Mouse (Mus musculus) T-helper 1 cell (primary cell): ENCODE measurements around the gene Mcam.
"Not testable (repeated sequence)": the region's sequence is repeated elsewhere in the genome, so short reads cannot be mapped to it uniquely, and the experiment has no call there.

Experiments
- in situ Hi-C: fragments of 300-600 bp; cut with MboI, MseI; formaldehyde crosslinking; loops from one replicate; pipeline ENCODE4 v1.15.1; 2025; ENCODE audit warnings: high pct_unique_total_duplicates

Gene Mcam

DNA sequence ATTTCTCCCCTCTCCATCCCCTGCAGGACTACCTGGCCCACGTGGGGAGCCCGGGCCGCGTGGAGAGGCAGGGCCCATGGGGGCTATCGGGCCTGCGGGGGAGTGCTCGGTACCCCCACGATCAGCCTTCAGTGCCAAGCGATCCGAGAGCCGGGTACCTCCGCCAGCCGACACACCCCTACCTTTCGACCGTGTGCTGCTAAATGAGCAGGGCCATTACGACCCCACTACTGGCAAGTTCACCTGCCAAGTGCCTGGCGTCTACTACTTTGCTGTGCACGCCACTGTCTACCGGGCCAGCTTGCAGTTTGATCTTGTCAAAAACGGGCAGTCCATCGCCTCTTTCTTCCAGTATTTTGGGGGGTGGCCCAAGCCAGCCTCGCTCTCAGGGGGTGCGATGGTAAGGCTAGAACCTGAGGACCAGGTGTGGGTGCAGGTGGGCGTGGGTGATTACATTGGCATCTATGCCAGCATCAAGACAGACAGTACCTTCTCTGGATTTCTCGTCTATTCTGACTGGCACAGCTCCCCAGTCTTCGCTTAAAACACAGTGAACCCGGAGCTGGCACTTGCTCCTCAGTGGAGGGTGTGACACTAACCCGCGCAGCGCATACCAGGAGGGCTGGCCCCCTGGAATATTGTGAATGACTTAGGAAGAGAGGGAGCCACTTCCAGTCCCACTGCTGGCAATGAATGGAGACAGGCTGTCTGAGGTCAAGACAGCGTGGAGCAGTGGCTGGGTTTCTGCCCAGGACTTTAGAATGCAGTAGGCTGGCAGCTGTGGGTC is 25.8 kb upstream of the Mcam start:
- in situ Hi-C loops = no loop called here

- in situ Hi-C loops = no loop called here
Observed at GRCm38 (mm10) chr9:44109360-44110095, 24.7 kb upstream of the Mcam start.

- in situ Hi-C loops = not testable (repeated sequence)
Observed at GRCm38 (mm10) chr9:44111909-44112308, 22.4 kb upstream of the Mcam start.

DNA sequence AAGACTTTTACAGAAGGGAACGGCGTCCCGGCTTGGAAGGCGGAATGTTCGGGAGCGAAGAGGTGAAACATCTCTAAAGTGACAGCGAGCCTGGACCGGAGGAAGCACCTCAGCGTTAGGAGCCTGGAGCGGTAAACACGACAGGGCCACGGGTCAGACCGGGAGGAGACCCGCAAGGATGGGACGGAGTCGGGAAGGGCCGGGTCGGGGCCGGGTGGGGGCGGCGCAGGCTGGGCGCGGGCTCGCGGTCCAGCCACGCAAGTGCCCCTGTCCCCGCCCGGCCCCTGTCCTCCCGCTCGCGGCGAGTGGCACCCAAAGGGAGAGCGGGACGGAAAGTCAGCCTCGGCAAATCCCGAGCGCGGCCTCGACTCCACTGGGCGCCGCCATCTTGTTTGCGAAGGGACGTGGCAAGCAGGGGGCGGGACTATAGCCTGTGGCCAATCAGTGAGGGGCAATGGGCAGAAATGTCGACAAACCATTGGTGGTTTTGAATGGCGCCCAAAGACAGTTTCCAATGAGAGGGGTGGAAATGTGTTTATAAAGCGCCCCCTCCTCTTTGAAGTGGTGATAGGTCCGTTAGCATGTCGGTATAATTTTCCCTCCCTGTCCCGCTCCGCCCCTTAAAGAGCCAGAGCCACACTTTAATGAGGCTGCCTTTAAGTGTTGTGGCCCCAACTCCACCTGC is 21.0 kb upstream of the Mcam start, which contains the start of the genes Gm49380 and Rnf26:
Gene Gm49380 (minus strand): TSS at position 396 of the 685 bp plus-strand sequence.
Gene Rnf26 (minus strand): TSS at position 413 of the 685 bp plus-strand sequence.
- in situ Hi-C loops = no loop called here

- in situ Hi-C loops = no loop called here
Observed at GRCm38 (mm10) chr9:44114453-44114852, 19.8 kb upstream of the Mcam start.

GRCm38 (mm10) chr9:44115599-44115998 is 18.7 kb upstream of the Mcam start:
- in situ Hi-C loops = no loop called here

- in situ Hi-C loops = no loop called here
Observed at GRCm38 (mm10) chr9:44116182-44116581, 18.1 kb upstream of the Mcam start.

GRCm38 (mm10) chr9:44119011-44119410 is 15.3 kb upstream of the Mcam start:
- in situ Hi-C loops = no loop called here

DNA sequence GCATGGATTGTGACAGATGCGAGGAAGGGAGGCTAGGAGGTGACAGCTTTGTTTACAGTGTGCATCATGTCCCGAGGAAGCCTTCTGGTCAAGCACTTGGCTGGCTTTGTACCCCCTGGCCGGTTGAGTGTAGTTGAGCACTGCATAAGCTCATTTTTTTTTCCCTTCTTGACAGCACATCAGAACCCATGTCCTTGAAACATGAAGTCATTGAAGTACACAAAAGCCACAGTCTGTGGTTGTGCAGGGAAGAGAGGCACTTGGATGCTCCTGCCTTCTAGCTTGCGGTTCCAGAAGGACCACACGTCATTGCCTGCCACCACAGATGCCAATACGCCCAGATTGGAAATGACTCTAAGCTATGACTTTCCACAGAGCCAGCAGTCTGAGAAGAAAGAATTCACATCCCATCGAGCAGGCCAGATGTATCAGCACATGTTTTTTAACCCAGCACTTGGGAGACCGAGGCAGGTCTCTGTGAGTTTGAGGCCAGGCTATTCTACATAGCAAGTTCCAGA is 14.3 kb upstream of the Mcam start:
- in situ Hi-C loops = no loop called here

DNA sequence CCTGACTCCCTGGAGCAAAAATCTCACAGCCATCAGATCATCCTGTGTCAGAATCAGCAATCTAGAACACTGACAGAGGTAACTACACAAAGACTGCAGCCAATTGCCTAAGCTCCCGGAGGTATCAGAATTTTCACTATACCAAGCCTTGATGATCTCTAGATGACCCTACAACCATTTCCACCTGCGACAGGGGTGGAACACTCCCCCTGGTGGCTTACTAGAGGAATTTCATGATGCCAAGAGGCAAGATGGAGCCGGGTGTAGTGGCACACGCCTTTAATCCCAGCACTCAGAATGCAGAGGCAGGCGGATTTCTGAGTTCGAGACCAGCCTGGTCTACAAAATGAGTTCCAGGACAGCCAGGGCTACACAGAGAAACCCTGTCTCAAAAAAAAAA is 10.0 kb upstream of the Mcam start:
- in situ Hi-C loops = no loop called here

DNA sequence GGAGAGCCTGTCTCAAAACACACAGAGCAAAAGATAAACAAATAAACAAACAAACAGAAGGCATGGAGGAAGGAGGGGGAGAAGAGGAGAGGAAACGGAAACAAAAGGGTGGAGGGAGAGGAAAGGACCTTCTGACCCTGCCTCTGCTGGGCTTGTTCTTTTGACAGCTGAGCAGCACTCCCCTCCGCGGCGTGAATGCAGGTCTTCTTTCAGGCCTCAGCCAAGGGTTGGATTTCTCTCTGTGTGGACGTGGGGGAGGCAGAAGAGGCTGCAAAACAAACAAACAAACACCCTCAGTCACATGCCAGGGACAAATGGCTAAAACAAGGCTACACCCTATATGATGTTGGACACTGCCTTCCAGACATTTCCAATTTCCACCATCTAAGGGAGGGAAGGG is 9.2 kb upstream of the Mcam start:
- in situ Hi-C loops = no loop called here

- in situ Hi-C loops = no loop called here
Observed at GRCm38 (mm10) chr9:44125546-44126428, 8.5 kb upstream of the Mcam start.

DNA sequence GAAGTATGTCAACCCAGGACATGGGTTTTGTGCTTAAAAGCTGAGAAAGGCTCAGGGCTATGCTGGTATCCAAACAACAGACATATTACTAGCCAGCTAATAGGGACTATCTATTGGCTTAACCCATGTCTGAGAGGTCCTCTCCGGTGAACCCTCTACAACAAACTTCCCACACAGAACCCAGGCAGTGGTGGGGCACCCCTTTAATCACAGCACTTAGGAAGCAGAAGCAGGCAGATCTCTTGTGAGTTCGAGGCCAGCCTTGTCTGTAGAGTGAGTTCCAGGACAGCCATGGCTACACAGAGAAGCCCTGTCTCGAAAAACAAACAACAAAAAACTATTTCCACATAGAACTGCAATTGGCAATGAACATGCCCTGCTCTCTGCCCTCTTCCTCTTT is 7.5 kb upstream of the Mcam start:
- in situ Hi-C loops = no loop called here

GRCm38 (mm10) chr9:44127351-44127801 is 6.9 kb upstream of the Mcam start:
- in situ Hi-C loops = no loop called here

DNA sequence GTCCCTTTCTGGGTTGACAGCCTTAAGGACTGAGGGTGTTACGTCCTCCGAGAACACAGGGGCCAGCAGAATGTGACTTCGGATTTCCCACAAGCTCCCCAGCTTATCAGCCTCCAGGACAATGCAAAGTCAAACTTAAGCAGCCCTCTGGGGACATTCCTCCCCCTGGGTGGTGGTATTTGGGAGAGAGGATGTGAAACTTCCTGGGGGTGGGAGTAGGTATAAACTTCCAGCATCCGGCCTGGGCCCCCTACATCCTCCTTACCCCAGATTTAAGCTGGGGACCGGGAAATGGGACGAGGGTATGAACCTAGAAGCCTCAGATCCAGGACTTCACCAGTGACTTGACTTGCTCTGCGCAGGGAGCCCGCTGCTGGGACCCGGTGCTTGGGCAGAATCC is 4.6 kb upstream of the Mcam start:
- in situ Hi-C loops = no loop called here

DNA sequence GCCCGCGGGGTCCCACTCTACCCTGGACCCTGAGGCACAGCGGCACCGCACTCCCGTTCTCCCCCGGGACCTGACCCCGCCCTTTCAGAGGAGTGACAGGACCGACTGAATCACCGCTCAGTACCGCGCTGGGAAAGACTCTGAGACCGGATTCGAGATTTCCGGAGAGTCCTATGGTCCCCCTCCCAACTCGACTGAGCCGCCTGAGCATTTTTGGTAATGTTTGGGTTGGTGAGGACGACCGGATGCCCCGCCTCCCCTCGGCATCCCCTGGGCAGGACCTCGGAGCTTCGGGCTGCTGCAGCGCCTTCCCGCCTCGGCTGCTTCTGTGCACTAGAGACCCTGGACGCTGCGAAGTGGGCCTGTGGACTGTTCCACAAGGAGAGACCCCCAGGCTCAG is 4.2 kb upstream of the Mcam start:
- in situ Hi-C loops = no loop called here

- in situ Hi-C loops = no loop called here
Observed at GRCm38 (mm10) chr9:44130581-44131275, 3.5 kb upstream of the Mcam start.

GRCm38 (mm10) chr9:44131276-44131590 is 3.0 kb upstream of the Mcam start:
- in situ Hi-C loops = no loop called here

DNA sequence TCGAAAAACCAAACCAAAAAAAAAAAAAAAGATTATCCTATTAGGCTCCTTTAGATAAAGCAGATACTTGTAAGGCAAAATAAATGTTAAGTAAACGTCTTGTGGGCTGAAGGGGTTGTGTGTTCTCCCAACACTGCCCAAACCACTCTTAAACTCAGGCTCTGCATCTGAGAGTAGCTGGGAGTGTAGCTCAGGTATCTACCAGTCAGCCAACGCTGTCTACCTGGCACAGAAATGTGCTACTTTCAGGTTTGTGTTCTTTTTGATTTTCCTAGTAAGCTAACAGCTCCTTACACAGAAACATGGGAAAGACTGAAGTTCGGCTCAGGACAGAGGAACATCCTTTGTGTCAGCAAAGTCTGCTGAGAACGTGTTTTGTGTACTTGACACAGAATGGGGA is 2.1 kb upstream of the Mcam start:
- in situ Hi-C loops = no loop called here

DNA sequence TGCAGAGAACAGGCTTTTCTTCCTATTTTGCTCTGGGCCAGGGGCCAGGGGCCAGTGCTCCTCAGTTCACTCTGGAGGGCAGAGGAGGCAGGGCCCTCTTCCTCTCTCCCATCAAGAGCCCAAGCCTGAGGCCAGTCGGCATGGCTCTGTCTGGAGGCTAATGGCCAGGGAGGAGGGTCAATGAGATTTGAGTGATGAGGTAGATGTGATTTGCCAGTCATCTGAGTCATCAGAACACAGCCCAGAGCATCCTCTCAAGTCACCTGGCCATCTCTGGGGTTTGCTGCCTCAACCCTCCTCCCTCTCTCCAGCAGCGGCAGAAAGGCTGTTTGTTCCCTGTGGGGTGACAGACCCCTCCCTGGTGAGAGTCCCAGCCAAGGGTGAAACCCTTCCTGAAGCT is 982 bp upstream of the Mcam start:
- in situ Hi-C loops = no loop called here
